Mouse (Mus musculus): ENCODE data around the gene Bcl9l. TPM values are rescaled to one million over a fixed set of nuclear protein-coding genes. Genes with fewer than 3 reads are reported as not detected.

The Bcl9l gene
- total and polyA plus RNA-seq, 3 experiments: 0.58 to 5.1 TPM; not detected in 1

DNA sequence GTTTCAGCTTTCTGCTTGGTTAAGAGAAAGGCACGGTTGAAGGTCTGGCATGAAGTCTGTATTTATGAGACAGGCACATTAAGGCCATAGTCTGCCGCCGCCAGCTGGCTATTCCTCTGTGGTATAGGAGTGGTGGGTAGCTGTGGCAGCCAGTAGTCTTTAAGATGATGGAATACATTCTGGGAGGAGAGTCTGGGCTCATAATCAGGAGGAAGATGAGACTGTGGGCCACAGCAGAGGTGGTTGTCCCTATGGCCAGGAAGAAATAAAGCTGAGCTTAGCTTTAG, 30.0 kb downstream of the Bcl9l start:
- Histone ChIP-seq H3K36me3 (ENCODE audit: control insufficient read depth in 1 of 2, insufficient read depth in 2 of 2, low read length in 2 of 2) (peaks cover 0 to 21% of the 10 kb centered on the region in 2 experiments; a peak in 2 of 4 replicates), H3K9ac (ENCODE audit: control insufficient read depth, low read depth, low read length, poor library complexity, severe bottlenecking) (no peak overlapping the region), H3K79me2 (ENCODE audit: control insufficient read depth, insufficient read depth, low read length, poor library complexity) (no peaks in the 10 kb centered on the region), H3K27ac (ENCODE audit: control insufficient read depth, low read depth, low read length) (no peak overlapping the region), H3K4me1 (ENCODE audit: control insufficient read depth in 1 of 2, insufficient read depth in 2 of 2, low read length in 2 of 2) (peaks cover 0 to 31% of the 10 kb centered on the region in 2 experiments; a peak in 2 of 4 replicates), H3K27me3 (ENCODE audit: control insufficient read depth in 1 of 2, insufficient read depth in 2 of 2, low read length in 2 of 2) (no peaks in the 10 kb centered on the region), H3K4me3 (ENCODE audit: control insufficient read depth in 1 of 2, insufficient read depth in 1 of 2, low read depth in 2 of 2, low read length in 2 of 2) (no peak overlapping the region), H3K9me3 (replicated peaks; ENCODE audit: insufficient read depth, low read length) (no peaks in the 10 kb centered on the region)
- DNase-seq (ENCODE audit: low read depth, low spot score): no peak
- TF ChIP-seq MXI1 (IDR thresholded peaks at IDR 0.05; ENCODE audit: low read depth, low read length) (no peak), USF2 (IDR thresholded peaks at IDR 0.05; ENCODE audit: borderline replicate concordance in 1 of 2, insufficient read depth in 1 of 2, low read depth in 1 of 2, low read length in 2 of 2) (no peak), ZMIZ1 (IDR thresholded peaks at IDR 0.05; ENCODE audit: low read depth, low read length) (no peak), EP300 (IDR thresholded peaks at IDR 0.05; ENCODE audit: low read depth in 1 of 2, low read length in 2 of 2) (no peak), MAFK (IDR thresholded peaks at IDR 0.05; ENCODE audit: borderline replicate concordance, low read depth, low read length) (no peak), CTCF (IDR thresholded peaks at IDR 0.05 in 2 of 3, conservative IDR thresholded peaks at IDR 0.05 in 1 of 3; ENCODE audit: control insufficient read depth in 1 of 3, insufficient read depth in 1 of 3, low read depth in 2 of 3, low read length in 3 of 3, poor library complexity in 1 of 3, severe bottlenecking in 1 of 3) (no peak), NELFE (IDR thresholded peaks at IDR 0.05; ENCODE audit: low read depth, low read length) (no peak), SIN3A (IDR thresholded peaks at IDR 0.05; ENCODE audit: low read length) (no peak), USF1 (IDR thresholded peaks at IDR 0.05; ENCODE audit: low read depth, low read length) (no peak), RCOR1 (IDR thresholded peaks at IDR 0.05; ENCODE audit: low read depth, low read length) (no peak), MAZ (IDR thresholded peaks at IDR 0.05; ENCODE audit: low read depth, low read length) (no peak), ZKSCAN1 (IDR thresholded peaks at IDR 0.05; ENCODE audit: low read depth, low read length) (no peak), MYB (IDR thresholded peaks at IDR 0.05; ENCODE audit: low read depth, low read length) (no peak)

GRCm38 (mm10) chr9:44513121-44513520, 30.5 kb downstream of the Bcl9l start:
- Histone ChIP-seq H3K79me2 (ENCODE audit: control insufficient read depth, insufficient read depth, low read length, poor library complexity) (no peaks in the 10 kb centered on the region), H3K9ac (ENCODE audit: control insufficient read depth, low read depth, low read length, poor library complexity, severe bottlenecking) (no peak overlapping the region), H3K4me1 (ENCODE audit: control insufficient read depth in 1 of 2, insufficient read depth in 2 of 2, low read length in 2 of 2) (peaks cover 0 to 31% of the 10 kb centered on the region in 2 experiments; a peak in 2 of 4 replicates), H3K9me3 (replicated peaks; ENCODE audit: insufficient read depth, low read length) (no peaks in the 10 kb centered on the region), H3K27me3 (ENCODE audit: control insufficient read depth in 1 of 2, insufficient read depth in 2 of 2, low read length in 2 of 2) (no peaks in the 10 kb centered on the region), H3K4me3 (ENCODE audit: control insufficient read depth in 1 of 2, insufficient read depth in 1 of 2, low read depth in 2 of 2, low read length in 2 of 2) (no peak overlapping the region), H3K36me3 (ENCODE audit: control insufficient read depth in 1 of 2, insufficient read depth in 2 of 2, low read length in 2 of 2) (peaks cover 0 to 21% of the 10 kb centered on the region in 2 experiments; a peak in 2 of 4 replicates), H3K27ac (ENCODE audit: control insufficient read depth, low read depth, low read length) (no peak overlapping the region)
- TF ChIP-seq MXI1 (IDR thresholded peaks at IDR 0.05; ENCODE audit: low read depth, low read length) (no peak), EP300 (IDR thresholded peaks at IDR 0.05; ENCODE audit: low read depth in 1 of 2, low read length in 2 of 2) (no peak), MAX (IDR thresholded peaks at IDR 0.05; ENCODE audit: low read length) (no peak), BHLHE40 (IDR thresholded peaks at IDR 0.05; ENCODE audit: borderline replicate concordance, low read depth, low read length) (no peak), ZNF384 (IDR thresholded peaks at IDR 0.05; ENCODE audit: low read depth, low read length) (no peak), RCOR1 (IDR thresholded peaks at IDR 0.05; ENCODE audit: low read depth, low read length) (no peak), NELFE (IDR thresholded peaks at IDR 0.05; ENCODE audit: low read depth, low read length) (no peak), UBTF (IDR thresholded peaks at IDR 0.05; ENCODE audit: borderline replicate concordance, insufficient read depth, low read depth, low read length) (no peak)
- no peak for DNase-seq (ENCODE audit: low read depth, low spot score)
